Mouse (Mus musculus) liver, embryonic 11.5 days (tissue): ENCODE measurements around the gene Gm11011. TPM values are rescaled to one million over a fixed set of nuclear protein-coding genes. Genes with fewer than 3 reads are reported as not detected.

Source experiments
- ATAC-seq: fragments of 200-750 bp; cut with Nextera tagmentation; replicated peaks from 2 replicates; pipeline ENCODE4 v1.8.0; 2017; ENCODE audit warnings: moderate number of reproducible peaks, mild to moderate bottlenecking, moderate TSS enrichment, moderate library complexity; ENCODE audit not compliant: low FRiP score
- DNase-seq: peaks from one replicate; pipeline ENCODE4 v3.0.0-alpha.2; 2017; ENCODE audit warnings: low spot score
- H3K27ac ChIP-seq: fragments of 300-500 bp; sonication (generic); 2 replicates; pipeline ENCODE4 v1.5.1; 2014; ENCODE audit warnings: mild to moderate bottlenecking, low read depth, low read length, control low read depth
- H3K27me3 ChIP-seq: fragments of 300-500 bp; sonication (generic); replicated peaks from 2 replicates; pipeline ENCODE4 v1.6.1; 2014; ENCODE audit warnings: low read length, mixed read lengths; ENCODE audit not compliant: control insufficient read depth, insufficient read depth
- H3K36me3 ChIP-seq: fragments of 300-500 bp; sonication (generic); 2 replicates; pipeline ENCODE4 v1.6.1; 2014; ENCODE audit warnings: mild to moderate bottlenecking, low read length, moderate library complexity, mixed read lengths; ENCODE audit not compliant: control insufficient read depth, insufficient read depth
- H3K4me1 ChIP-seq: fragments of 300-500 bp; sonication (generic); replicated peaks from 2 replicates; pipeline ENCODE4 v1.6.1; 2014; ENCODE audit warnings: low read length, mixed read lengths; ENCODE audit not compliant: control insufficient read depth, insufficient read depth
- H3K4me2 ChIP-seq: fragments of 300-500 bp; sonication (generic); 2 replicates; pipeline ENCODE4 v1.6.1; 2014; ENCODE audit warnings: mild to moderate bottlenecking, control low read depth, moderate library complexity
- H3K4me3 ChIP-seq: fragments of 300-500 bp; sonication (generic); 2 replicates; pipeline ENCODE4 v1.5.1; 2014; ENCODE audit warnings: low read depth, low read length, control low read depth
- H3K9ac ChIP-seq: fragments of 300-500 bp; sonication (generic); 2 replicates; pipeline ENCODE4 v1.6.1; 2014; ENCODE audit warnings: low read depth, low read length, control low read depth
- H3K9me3 ChIP-seq: fragments of 300-500 bp; sonication (generic); 2 replicates; pipeline ENCODE4 v1.6.1; 2016; ENCODE audit warnings: low read length, inconsistent platforms, mixed read lengths; ENCODE audit not compliant: control insufficient read depth
- WGBS: fragments of 180-500 bp; shearing (Covaris S2); extraction: QIAGEN DNeasy Blood & Tissue Kit; methylation state at CpG from one replicate; pipeline ENCODE4 v1.1.7; 2014; 5-methylcytosine and 5-hydroxymethylcytosine counted together
- polyA plus RNA-seq: library from polyadenylated mRNA; unstranded; fragments of >200 nt; fragmentation: Nextera tagmentation; extraction: Ambion mirVana; gene quantifications from 2 replicates; pipeline ENCODE4 v1.2.1, GENCODE M21; 2014

Gm11011 gene
- polyA plus RNA-seq, 1 experiment from 2014 or later = not detected

DNA sequence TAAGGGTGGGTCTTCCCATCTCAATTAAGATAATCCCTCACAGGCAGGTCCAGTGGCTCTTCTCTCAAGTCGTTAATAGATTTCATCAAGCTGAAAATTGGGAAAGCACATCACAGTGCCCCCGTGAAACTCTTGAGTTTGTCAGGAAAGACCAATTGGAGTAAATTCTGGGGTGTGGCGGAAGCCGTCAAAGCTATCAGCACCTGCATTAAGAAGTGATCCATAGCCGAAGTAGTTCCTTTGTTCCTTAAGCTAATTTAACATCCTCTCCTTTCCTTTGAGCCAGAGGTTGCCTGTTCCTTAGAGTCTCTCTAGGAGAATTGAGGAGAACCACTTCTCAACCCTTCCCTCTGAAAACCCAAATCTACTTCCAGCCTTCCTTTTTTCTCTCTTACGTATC, 28.5 kb upstream of the Gm11011 start:
- Histone ChIP-seq H3K4me1 (no peaks in the 10 kb centered on the region), H3K4me2 (no peak overlapping the region), H3K9ac (no peak overlapping the region), H3K36me3 (no peaks in the 10 kb centered on the region), H3K27ac (no peak overlapping the region), H3K4me3 (no peak overlapping the region), H3K27me3 (no peaks in the 10 kb centered on the region), H3K9me3 (no peaks in the 10 kb centered on the region)
- WGBS = 69% methylated on average over 6 of the region's 6 CpGs
- DNase-seq (no peak), ATAC-seq (no peak)

DNA sequence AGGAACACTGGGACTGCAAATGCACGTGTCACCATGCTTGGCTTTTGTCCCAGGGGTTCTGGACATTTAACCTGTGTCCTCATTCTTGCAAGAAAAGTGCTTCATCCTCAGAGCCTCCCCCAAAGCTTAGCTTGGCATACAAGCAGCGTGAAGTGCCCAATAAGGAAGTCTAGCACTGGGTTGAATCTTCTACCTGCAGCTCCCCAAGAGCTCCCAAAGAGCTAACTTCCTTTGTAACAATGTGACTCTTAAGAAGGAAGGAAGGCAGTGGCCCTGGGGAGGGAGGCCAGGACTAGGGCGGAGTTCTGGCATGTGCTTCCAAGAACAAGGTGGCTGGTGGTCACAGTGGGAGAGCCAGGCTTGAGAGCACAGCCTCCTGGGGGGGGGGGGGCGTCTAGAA, 27.1 kb upstream of the Gm11011 start:
- Histone ChIP-seq H3K27me3 (no peaks in the 10 kb centered on the region), H3K9ac (no peak overlapping the region)
- WGBS = 64% methylated on average over 3 of the region's 4 CpGs

GRCm38 (mm10) chr2:169611557-169611956, 24.0 kb upstream of the Gm11011 start:
- no peak for ATAC-seq
- H3K9me3 ChIP-seq = no peaks in the 10 kb centered on the region
- no peaks in the 10 kb centered on the region for H3K27me3 ChIP-seq
- H3K9ac ChIP-seq = no peak overlapping the region
- H3K4me3 ChIP-seq = no peak overlapping the region
- no peak overlapping the region for H3K4me2 ChIP-seq
- H3K27ac ChIP-seq = no peak overlapping the region
- DNase-seq = no peak
- no peaks in the 10 kb centered on the region for H3K36me3 ChIP-seq
- H3K4me1 ChIP-seq = no peaks in the 10 kb centered on the region
- WGBS = 42% methylated on average over 7 of the region's 7 CpGs

More for the DNA sequence above, 27.1 kb upstream of the Gm11011 start:
- Histone ChIP-seq H3K27ac (no peak overlapping the region), H3K4me3 (no peak overlapping the region), H3K4me1 (no peaks in the 10 kb centered on the region), H3K36me3 (no peaks in the 10 kb centered on the region), H3K9me3 (no peaks in the 10 kb centered on the region), H3K4me2 (no peak overlapping the region)
- ATAC-seq (no peak), DNase-seq (no peak)

GRCm38 (mm10) chr2:169610882-169611281, 23.3 kb upstream of the Gm11011 start:
- no peak overlapping the region for H3K9ac ChIP-seq
- DNase-seq (no peak), ATAC-seq (no peak)
- H3K4me2 ChIP-seq = no peak overlapping the region
- H3K27ac ChIP-seq = no peak overlapping the region
- no peaks in the 10 kb centered on the region for H3K27me3 ChIP-seq
- no peaks in the 10 kb centered on the region for H3K36me3 ChIP-seq
- H3K9me3 ChIP-seq = no peaks in the 10 kb centered on the region
- no peak overlapping the region for H3K4me3 ChIP-seq
- 79% methylated on average over 8 of the region's 8 CpGs for WGBS
- no peaks in the 10 kb centered on the region for H3K4me1 ChIP-seq

- H3K9me3 ChIP-seq = no peaks in the 10 kb centered on the region
- H3K4me3 ChIP-seq = no peak overlapping the region
- no peaks in the 10 kb centered on the region for H3K4me1 ChIP-seq
- ATAC-seq (no peak), DNase-seq (no peak)
- H3K27ac ChIP-seq = no peak overlapping the region
- no peak overlapping the region for H3K9ac ChIP-seq
- H3K27me3 ChIP-seq = no peaks in the 10 kb centered on the region
- WGBS = 56% methylated on average over 13 of the region's 13 CpGs
- H3K4me2 ChIP-seq = no peak overlapping the region
- no peaks in the 10 kb centered on the region for H3K36me3 ChIP-seq
These were observed 22.4 kb upstream of the Gm11011 start for GRCm38 (mm10) chr2:169609956-169610355.

- Histone ChIP-seq H3K9me3 (no peaks in the 10 kb centered on the region), H3K36me3 (no peaks in the 10 kb centered on the region), H3K27me3 (no peaks in the 10 kb centered on the region), H3K4me2 (no peak overlapping the region), H3K9ac (no peak overlapping the region), H3K27ac (no peak overlapping the region), H3K4me1 (no peaks in the 10 kb centered on the region), H3K4me3 (no peak overlapping the region)
- ATAC-seq (no peak), DNase-seq (no peak)
- WGBS = 39% methylated on average over 2 of the region's 2 CpGs
These were observed 20.2 kb upstream of the Gm11011 start for GRCm38 (mm10) chr2:169607787-169608186.

GRCm38 (mm10) chr2:169606901-169607678, 19.5 kb upstream of the Gm11011 start:
- no peaks in the 10 kb centered on the region for H3K4me1 ChIP-seq
- H3K9me3 ChIP-seq = no peaks in the 10 kb centered on the region
- H3K4me2 ChIP-seq = no peak overlapping the region
- WGBS = 76% methylated on average over 13 of the region's 13 CpGs
- H3K27me3 ChIP-seq = no peaks in the 10 kb centered on the region
- ATAC-seq (no peak), DNase-seq (no peak)
- no peak overlapping the region for H3K27ac ChIP-seq
- no peak overlapping the region for H3K9ac ChIP-seq
- H3K4me3 ChIP-seq = no peak overlapping the region
- H3K36me3 ChIP-seq = no peaks in the 10 kb centered on the region

GRCm38 (mm10) chr2:169600163-169600562, 12.6 kb upstream of the Gm11011 start:
- DNase-seq (no peak), ATAC-seq (no peak)
- no peaks in the 10 kb centered on the region for H3K9me3 ChIP-seq
- WGBS = 71% methylated on average over 6 of the region's 6 CpGs
- no peaks in the 10 kb centered on the region for H3K36me3 ChIP-seq
- no peaks in the 10 kb centered on the region for H3K4me1 ChIP-seq
- H3K9ac ChIP-seq = no peak overlapping the region
- H3K4me3 ChIP-seq = no peak overlapping the region
- no peak overlapping the region for H3K27ac ChIP-seq
- H3K4me2 ChIP-seq = no peak overlapping the region
- H3K27me3 ChIP-seq = no peaks in the 10 kb centered on the region

GRCm38 (mm10) chr2:169599591-169599990, 12.0 kb upstream of the Gm11011 start:
- no peaks in the 10 kb centered on the region for H3K36me3 ChIP-seq
- H3K27ac ChIP-seq = no peak overlapping the region
- ATAC-seq (no peak), DNase-seq (no peak)
- no peaks in the 10 kb centered on the region for H3K4me1 ChIP-seq
- H3K9ac ChIP-seq = no peak overlapping the region
- no peak overlapping the region for H3K4me2 ChIP-seq
- no peaks in the 10 kb centered on the region for H3K27me3 ChIP-seq
- no peak overlapping the region for H3K4me3 ChIP-seq
- 86% methylated on average over 4 of the region's 4 CpGs for WGBS
- no peaks in the 10 kb centered on the region for H3K9me3 ChIP-seq
